Mouse (Mus musculus) limb, embryonic 13.5 days (tissue): ENCODE data around the gene Srsf3. TPM values are rescaled to one million over a fixed set of nuclear protein-coding genes. Genes with fewer than 3 reads are reported as not detected.
"Not testable (repeated sequence)": the region's sequence is repeated elsewhere in the genome, so short reads cannot be mapped to it uniquely, and the experiment has no call there.

Experiments used
- ATAC-seq: fragments of 200-750 bp; cut with Nextera tagmentation; 2 replicates; pipeline ENCODE4 v1.8.0; 2017; ENCODE audit warnings: low read depth, moderate number of reproducible peaks, moderate TSS enrichment; ENCODE audit not compliant: low FRiP score
- H3K27ac ChIP-seq: fragments of 300-500 bp; sonication (generic); 2 replicates; pipeline ENCODE4 v1.5.1; 2015; ENCODE audit warnings: inconsistent platforms, mild to moderate bottlenecking, moderate library complexity
- H3K27me3 ChIP-seq: fragments of 300-500 bp; sonication (generic); 2 replicates; pipeline ENCODE4 v1.6.1; 2015; ENCODE audit warnings: mild to moderate bottlenecking, inconsistent platforms
- H3K36me3 ChIP-seq: fragments of 300-500 bp; sonication (generic); 2 replicates; pipeline ENCODE4 v1.6.1; 2015; ENCODE audit warnings: inconsistent platforms, mild to moderate bottlenecking, moderate library complexity
- H3K4me1 ChIP-seq: fragments of 300-500 bp; sonication (generic); 2 replicates; pipeline ENCODE4 v1.6.1; 2015; ENCODE audit warnings: inconsistent platforms
- H3K4me2 ChIP-seq: fragments of 300-500 bp; sonication (generic); replicated peaks from 2 replicates; pipeline ENCODE4 v1.6.1; 2015; ENCODE audit warnings: inconsistent platforms, mild to moderate bottlenecking, moderate library complexity
- H3K4me3 ChIP-seq: fragments of 300-500 bp; sonication (generic); 2 replicates; pipeline ENCODE4 v1.5.1; 2015; ENCODE audit warnings: moderate library complexity, mild to moderate bottlenecking, inconsistent platforms
- H3K9ac ChIP-seq: fragments of 300-500 bp; sonication (generic); 2 replicates; pipeline ENCODE4 v1.6.1; 2015; ENCODE audit warnings: mild to moderate bottlenecking, inconsistent platforms
- H3K9me3 ChIP-seq: fragments of 300-500 bp; sonication (generic); 2 replicates; pipeline ENCODE4 v1.6.1; 2016; ENCODE audit warnings: inconsistent platforms
- WGBS: fragments of 180-500 bp; shearing (Covaris S2); methylation state at CpG from one replicate; pipeline ENCODE4 v1.1.7; 2015; 5-methylcytosine and 5-hydroxymethylcytosine counted together
- polyA plus RNA-seq: library from polyadenylated mRNA; unstranded; fragments of >200 nt; fragmentation: Nextera tagmentation; extraction: Ambion mirVana; gene quantifications from 2 replicates; pipeline ENCODE4 v1.2.1, GENCODE M21; 2015

Gene Srsf3
- polyA plus RNA-seq, 1 experiment from 2014 or later = 694 TPM

DNA sequence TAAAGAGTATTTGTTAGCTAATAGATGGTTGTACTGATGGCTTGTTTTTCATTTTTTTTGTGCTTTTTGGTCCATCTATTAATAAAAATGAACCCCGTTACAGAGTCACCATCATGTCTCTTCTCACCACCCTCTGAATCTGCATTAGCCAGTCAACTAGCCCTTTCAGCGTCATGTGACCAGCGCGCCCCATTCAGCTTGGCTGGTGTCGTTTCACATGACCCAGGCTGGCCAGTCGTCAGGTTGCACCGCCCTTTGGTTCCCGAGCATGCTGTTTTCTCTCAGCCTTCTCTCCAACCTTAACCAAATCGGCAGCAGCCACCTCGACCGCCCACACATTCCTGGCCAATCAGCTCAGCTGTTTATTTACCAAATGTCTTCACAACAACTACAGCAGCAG is 6.9 kb downstream of the Srsf3 start:
- Histone ChIP-seq H3K9ac (no peak overlapping the region), H3K27ac (no peak overlapping the region), H3K4me3 (peak overlapping the region; percentile 3; the same call in 1 of the 2 replicates), H3K27me3 (no peaks in the 10 kb centered on the region), H3K36me3 (peaks cover 79% of the 10 kb centered on the region), H3K4me1 (peaks cover 24% of the 10 kb centered on the region), H3K9me3 (no peaks in the 10 kb centered on the region), H3K4me2 (no peak overlapping the region)
- WGBS = 74% methylated on average over 11 of the region's 11 CpGs
- no peak for ATAC-seq

DNA sequence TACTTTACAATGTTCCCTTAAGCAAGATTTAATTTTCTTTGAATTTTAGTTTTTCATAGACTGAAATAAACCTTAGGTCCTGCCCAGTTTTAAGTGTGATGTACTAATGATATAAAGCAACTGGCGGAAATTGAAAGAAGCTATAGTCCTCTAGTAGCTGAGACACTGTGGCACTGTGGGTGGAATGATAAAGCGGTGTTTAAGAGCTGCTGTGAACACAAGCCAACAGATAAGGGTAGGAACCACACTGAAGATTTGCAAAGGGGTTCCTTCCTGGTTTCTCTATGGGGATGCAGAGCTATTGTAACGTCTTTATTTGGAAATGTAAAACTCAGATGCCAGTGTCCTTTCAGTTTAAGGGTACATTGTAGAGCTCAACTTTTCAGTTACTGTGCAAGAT is 9.2 kb downstream of the Srsf3 start:
- H3K9me3 ChIP-seq, H3K4me2 ChIP-seq, H3K9ac ChIP-seq, H3K27me3 ChIP-seq, H3K4me3 ChIP-seq, ATAC-seq, H3K27ac ChIP-seq: not testable (repeated sequence)
- 92% methylated on average over 3 of the region's 3 CpGs for WGBS
- Histone ChIP-seq H3K4me1 (peaks cover 12% of the 10 kb centered on the region), H3K36me3 (peaks cover 91% of the 10 kb centered on the region)

DNA sequence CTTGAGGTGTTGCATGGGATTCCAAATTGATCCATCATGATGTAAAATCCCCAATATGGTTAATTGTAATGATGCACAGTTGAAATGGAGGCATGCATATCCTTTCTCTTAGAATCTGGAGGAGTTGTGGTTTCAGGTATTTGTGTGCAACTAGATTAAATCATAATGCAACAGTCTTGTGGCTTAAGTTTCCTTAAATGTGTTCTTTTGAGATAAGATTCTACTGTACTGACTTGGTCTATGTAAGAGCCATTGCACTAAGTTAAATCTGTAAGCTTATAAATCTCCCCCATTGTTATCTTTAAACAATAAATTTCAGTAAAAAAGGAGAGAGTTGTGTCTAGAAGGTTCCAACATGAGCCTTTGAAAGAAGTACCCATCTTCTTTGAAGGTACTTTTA is 10.1 kb downstream of the Srsf3 start:
- H3K36me3 ChIP-seq = peaks cover 90% of the 10 kb centered on the region

DNA sequence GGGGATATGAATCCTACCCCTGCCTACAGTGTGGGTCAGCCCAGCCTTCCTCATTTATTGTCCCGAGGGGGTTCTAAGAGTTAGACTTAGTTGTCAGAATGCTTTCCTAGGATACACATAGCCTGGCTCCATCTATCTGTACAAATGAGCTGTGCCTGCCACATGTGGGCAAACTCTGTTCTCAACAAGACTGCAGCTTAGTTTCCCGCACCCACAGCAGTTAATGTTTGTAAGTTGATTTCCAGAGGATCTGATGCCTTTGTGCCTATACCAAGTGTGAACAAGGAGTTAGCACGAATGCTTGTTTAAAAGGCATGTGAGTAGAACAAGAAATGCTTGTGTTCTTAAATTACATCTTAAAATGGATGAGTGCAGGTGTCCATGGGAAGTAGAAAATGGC is 11.2 kb downstream of the Srsf3 start:
- no peak overlapping the region for H3K4me2 ChIP-seq
- WGBS = 90% methylated on average over 3 of the region's 3 CpGs
- no peaks in the 10 kb centered on the region for H3K9me3 ChIP-seq
- H3K4me1 ChIP-seq = no peaks in the 10 kb centered on the region
- peaks cover 87% of the 10 kb centered on the region for H3K36me3 ChIP-seq
- H3K4me3 ChIP-seq = no peak overlapping the region
- no peaks in the 10 kb centered on the region for H3K27me3 ChIP-seq
- no peak for ATAC-seq
- no peak overlapping the region for H3K27ac ChIP-seq
- H3K9ac ChIP-seq = no peak overlapping the region

More for the DNA sequence above, 10.1 kb downstream of the Srsf3 start:
- H3K27me3 ChIP-seq = no peaks in the 10 kb centered on the region
- H3K4me1 ChIP-seq = peaks cover 3% of the 10 kb centered on the region
- H3K27ac ChIP-seq = no peak overlapping the region
- no peak overlapping the region for H3K4me3 ChIP-seq
- ATAC-seq = no peak
- H3K9me3 ChIP-seq = no peaks in the 10 kb centered on the region
- no peak overlapping the region for H3K9ac ChIP-seq
- H3K4me2 ChIP-seq = no peak overlapping the region

DNA sequence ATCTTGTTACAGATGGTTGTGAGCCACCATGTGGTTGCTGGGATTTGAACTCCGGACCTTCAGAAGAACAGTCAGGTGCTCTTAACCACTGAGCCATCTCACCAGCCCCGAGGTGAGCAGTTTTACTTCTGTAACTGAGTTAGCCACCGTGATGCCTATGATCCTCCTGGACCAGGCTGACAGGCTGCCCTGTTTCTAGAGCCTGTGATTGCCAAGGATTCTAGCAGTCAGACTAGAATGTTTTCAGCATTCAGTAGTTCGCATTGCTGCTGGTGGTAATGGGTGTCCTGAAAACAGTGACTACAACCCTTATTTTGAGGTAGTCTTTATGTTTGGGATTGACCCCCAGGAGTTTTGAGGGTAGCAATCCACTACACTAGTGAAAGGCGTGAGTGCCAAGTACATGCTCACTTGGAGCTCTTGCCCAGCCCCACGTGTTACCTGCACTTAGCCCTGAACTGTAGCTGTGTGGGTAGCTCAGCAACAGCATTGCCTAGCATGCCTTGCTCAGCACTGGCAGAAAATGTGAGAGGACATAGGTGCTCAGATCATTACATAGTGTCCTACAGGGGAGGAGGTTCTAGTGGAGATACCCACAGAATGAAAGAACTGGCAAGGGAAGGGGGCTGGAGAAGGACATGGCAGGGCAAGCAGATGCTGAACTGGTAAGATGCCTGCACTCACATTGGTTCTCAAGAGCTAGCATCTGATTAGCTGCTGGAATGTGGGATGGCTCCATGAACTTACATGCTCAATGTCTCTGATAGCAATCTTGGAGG is 11.9 kb downstream of the Srsf3 start:
- 0 out of 2 replicates have a peak, but pooled peaks cover 3% of the 10 kb centered on the region for H3K4me1 ChIP-seq
- H3K27me3 ChIP-seq = no peaks in the 10 kb centered on the region
- no peaks in the 10 kb centered on the region for H3K9me3 ChIP-seq
- ATAC-seq = no peak
- peaks cover 79% of the 10 kb centered on the region for H3K36me3 ChIP-seq
- WGBS = 85% methylated on average over 6 of the region's 6 CpGs
- H3K4me2 ChIP-seq = no peak overlapping the region
- no peak overlapping the region for H3K9ac ChIP-seq
- H3K27ac ChIP-seq = no peak overlapping the region
- H3K4me3 ChIP-seq = no peak overlapping the region

DNA sequence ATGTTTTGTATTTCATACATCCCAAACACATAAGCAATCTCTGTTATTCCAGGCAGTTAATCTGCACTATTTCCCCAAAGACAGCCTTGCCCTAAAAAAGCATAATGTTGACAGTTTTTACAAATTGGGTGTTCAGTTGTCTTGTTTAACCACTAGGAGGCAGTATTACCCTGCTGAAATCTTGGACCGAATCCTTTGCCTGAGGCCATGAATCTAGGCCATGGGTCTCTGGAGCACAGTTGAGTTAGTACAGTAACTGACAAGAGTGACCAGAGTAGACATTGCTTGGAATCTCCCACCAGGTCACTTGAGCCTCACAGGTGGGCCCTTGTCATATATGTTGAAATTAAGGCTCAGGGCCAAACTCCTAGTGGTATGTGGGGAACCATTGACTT is 12.5 kb downstream of the Srsf3 start:
- Histone ChIP-seq H3K9me3 (no peaks in the 10 kb centered on the region), H3K9ac (no peak overlapping the region), H3K4me1 (0 out of 2 replicates have a peak, but pooled peaks cover 7% of the 10 kb centered on the region), H3K27me3 (no peaks in the 10 kb centered on the region), H3K27ac (no peak overlapping the region), H3K36me3 (peaks cover 73% of the 10 kb centered on the region), H3K4me2 (no peak overlapping the region), H3K4me3 (no peak overlapping the region)
- 76% methylated on average over 1 of the region's 1 CpGs for WGBS
- ATAC-seq = no peak

DNA sequence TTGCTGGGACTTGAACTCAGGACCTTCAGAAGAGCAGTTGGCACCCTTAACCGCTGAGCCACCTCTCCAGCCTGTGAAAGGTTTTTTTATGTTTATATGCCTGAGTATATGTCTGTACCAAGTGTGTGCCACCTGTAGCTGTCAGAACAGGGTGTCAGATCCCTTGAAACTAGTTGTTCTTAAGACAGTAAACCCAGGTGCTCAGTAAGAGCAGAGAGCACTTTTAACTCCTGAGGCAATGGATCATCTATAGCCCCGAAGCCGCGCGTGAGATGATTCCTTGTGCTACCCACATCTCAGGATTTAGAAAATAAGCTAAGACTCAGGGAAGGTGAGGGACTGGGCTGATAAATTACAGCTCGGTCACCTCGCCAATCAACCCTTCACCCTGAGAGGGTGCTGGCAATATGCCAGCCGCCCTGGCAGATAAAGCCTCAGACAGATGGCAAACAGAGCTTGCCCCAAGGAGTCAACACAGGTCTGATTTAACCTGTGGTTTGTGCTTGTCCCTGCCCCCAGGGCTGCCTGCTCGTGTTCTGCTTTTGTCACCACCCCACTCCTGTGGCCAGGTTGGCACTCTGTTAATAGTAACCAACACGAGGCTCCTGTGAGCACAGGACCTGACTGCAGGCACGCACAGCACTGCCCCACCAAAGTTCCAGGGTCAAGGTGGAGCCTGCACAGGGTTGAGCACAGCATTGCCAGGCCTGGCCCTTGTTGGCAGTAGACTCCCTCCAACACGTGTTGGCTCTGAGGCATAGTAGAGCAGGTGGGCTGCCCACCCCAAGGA is 13.5 kb downstream of the Srsf3 start:
- H3K36me3 ChIP-seq = peaks cover 63% of the 10 kb centered on the region
- peaks cover 13% of the 10 kb centered on the region; the same call in 1 of the 2 replicates for H3K4me1 ChIP-seq
- 69% methylated on average over 12 of the region's 12 CpGs for WGBS
- H3K4me2 ChIP-seq = no peak overlapping the region
- no peak for ATAC-seq
- no peaks in the 10 kb centered on the region for H3K27me3 ChIP-seq
- 0 out of 2 replicates have a peak overlapping the region, but pooled peaks have one; percentile 40 for H3K27ac ChIP-seq
- no peaks in the 10 kb centered on the region for H3K9me3 ChIP-seq
- H3K9ac ChIP-seq = no peak overlapping the region
- H3K4me3 ChIP-seq = no peak overlapping the region

DNA sequence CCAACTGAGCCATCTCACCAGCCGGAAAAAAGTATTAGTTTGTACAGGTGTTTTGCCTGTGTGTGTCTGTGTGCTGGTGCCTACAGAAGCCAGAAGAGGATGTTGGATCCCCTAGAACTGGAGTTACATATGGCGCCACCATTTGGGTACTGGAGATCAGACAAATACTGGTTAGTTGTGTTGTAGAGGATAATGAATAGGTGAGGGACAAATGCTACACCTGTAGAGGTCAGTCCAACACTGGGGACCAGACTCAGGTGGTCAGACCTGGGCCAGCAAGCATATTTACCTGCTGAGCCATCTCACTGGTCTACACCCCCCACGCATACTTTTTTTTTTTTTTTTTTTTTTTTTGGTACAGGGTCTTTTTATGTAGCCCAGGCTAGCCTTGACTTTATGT is 14.4 kb downstream of the Srsf3 start:
- Histone ChIP-seq H3K4me1 (peaks cover 14% of the 10 kb centered on the region; the same call in 1 of the 2 replicates), H3K9ac (no peak overlapping the region), H3K27ac (no peak overlapping the region), H3K4me3 (no peak overlapping the region), H3K4me2 (no peak overlapping the region), H3K9me3 (no peaks in the 10 kb centered on the region), H3K36me3 (peaks cover 58% of the 10 kb centered on the region), H3K27me3 (no peaks in the 10 kb centered on the region)
- no peak for ATAC-seq
- whole genome bisulfite sequencing = 87% methylated on average over 2 of the region's 3 CpGs

DNA sequence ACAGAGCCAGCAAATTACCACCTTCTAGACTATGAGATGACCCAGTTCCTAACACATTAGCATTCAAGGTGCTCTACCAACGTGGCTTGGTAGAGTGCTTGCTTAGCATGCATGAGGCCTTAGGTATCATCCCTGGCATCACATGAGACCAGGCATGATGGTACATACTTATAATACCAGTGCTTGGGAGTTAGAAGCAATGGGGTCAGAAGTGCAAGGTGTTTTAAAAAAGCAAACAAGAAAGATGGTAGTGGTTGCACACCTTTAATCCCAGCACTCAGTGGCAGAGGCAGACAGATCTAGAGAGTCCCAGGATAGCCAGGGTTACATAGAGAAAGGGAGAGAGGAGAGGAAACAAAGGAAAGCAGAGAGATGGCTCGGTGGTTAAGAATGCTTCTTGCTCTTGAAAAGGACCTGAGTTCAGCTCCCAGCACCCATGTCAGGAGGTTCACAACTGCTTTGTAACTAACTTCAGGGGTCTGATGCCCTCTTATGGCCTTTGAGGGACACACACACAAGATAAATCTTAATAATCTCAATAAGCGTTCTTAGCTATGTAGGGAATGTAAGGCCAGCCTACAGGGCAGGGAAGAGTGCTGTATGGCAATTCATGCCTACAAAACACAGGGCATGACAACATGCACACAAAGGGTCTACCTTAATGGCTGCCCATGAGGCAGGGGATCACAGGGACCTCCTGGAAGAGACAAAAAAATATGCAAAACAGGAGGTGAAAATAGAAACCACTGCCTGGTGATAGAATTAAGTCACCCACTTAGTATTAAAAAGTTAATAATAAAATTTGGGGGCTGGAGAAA is 15.5 kb downstream of the Srsf3 start:
- no peak for ATAC-seq
- H3K4me1 ChIP-seq = peaks cover 14% of the 10 kb centered on the region; the same call in 1 of the 2 replicates
- no peak overlapping the region for H3K9ac ChIP-seq
- H3K36me3 ChIP-seq = peaks cover 49% of the 10 kb centered on the region
- H3K4me3 ChIP-seq = no peak overlapping the region
- no peak overlapping the region for H3K4me2 ChIP-seq
- no peak overlapping the region for H3K27ac ChIP-seq
- 66% methylated on average over 3 of the region's 3 CpGs for WGBS
- no peaks in the 10 kb centered on the region for H3K9me3 ChIP-seq
- H3K27me3 ChIP-seq = no peaks in the 10 kb centered on the region

DNA sequence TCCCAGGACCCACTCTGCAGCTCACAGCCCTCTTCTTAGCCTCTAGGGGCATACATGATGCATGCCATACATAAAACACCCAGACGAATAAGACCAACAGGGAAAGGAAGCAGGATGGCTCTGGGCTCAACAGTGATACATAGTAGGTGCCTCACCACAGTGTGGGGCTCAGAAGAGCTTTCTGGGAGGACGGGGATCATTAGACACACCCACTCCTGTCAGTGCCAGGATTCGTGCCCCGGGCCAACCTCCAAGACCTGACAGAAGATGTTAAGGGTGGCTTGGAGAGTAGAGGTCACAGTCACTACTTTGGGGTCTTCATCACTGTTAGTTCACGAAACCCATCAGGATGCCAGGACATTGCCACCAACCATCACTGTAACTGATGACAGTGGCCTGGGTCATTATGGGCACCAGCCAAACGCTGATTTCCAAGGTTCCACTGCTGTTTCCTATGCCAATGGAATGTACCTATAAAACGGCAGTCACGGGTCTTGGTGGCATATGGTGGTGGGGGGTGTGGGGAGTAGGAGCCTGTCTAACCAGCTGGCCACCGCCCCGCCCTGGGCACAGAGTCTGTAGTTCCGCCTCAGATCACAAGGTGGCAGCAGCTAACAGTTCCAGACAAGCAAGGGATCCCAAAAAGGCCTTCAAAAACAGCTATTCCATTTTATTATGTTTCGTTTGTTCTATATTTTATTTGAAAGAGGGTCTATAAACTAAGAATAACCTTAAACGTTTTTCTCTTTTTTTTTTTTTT is 16.5 kb downstream of the Srsf3 start:
- WGBS = 18% methylated on average over 13 of the region's 13 CpGs
- H3K4me2 ChIP-seq = no peak overlapping the region
- ATAC-seq = peak; percentile 46
- H3K36me3 ChIP-seq = peaks cover 38% of the 10 kb centered on the region
- H3K27me3 ChIP-seq = no peaks in the 10 kb centered on the region
- H3K27ac ChIP-seq = no peak overlapping the region; the same call in 1 of the 2 replicates
- H3K9ac ChIP-seq = no peak overlapping the region
- no peaks in the 10 kb centered on the region for H3K9me3 ChIP-seq
- H3K4me3 ChIP-seq = no peak overlapping the region
- H3K4me1 ChIP-seq = peaks cover 19% of the 10 kb centered on the region

DNA sequence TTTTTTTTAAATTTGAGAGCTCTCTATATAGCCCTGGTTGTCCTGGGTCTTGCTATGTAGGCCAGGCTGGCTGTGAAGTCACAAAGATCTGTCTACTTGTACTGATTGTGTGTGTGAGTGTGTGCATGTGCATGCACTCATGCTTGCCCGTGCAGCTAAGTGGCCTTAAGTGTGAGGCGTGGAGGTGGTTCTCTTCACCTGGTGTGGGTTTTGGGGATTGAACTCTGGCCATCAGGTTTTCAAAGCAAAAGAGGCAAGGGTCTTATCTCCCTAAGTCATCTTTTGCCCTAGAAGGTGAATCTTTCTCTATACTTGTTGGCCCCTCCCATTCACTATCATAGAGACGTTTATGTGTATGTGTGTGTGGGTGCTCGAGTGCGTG is 17.1 kb downstream of the Srsf3 start:
- Histone ChIP-seq H3K27ac (no peak overlapping the region), H3K36me3 (peaks cover 33% of the 10 kb centered on the region), H3K4me3 (no peak overlapping the region), H3K9me3 (no peaks in the 10 kb centered on the region), H3K4me1 (peaks cover 24% of the 10 kb centered on the region), H3K9ac (no peak overlapping the region), H3K27me3 (no peaks in the 10 kb centered on the region), H3K4me2 (no peak overlapping the region)
- WGBS = 81% methylated on average over 5 of the region's 5 CpGs
- ATAC-seq = no peak
